Mouse (Mus musculus): ENCODE measurements around the gene Cdk11b.
"Not testable (repeated sequence)": the region's sequence is repeated elsewhere in the genome, so short reads cannot be mapped to it uniquely, and the experiment has no call there.

Cdk11b gene

GRCm38 (mm10) chr4:155605132-155605531, 19.5 kb upstream of the Cdk11b start:
- no peak for DNase-seq (ENCODE audit: low spot score in 2 of 2)

GRCm38 (mm10) chr4:155606825-155607224, 17.8 kb upstream of the Cdk11b start:
- DNase-seq (ENCODE audit: low spot score in 2 of 2): no peak

GRCm38 (mm10) chr4:155611860-155612259, 12.8 kb upstream of the Cdk11b start:
- no peak for DNase-seq (ENCODE audit: low spot score in 2 of 2)

GRCm38 (mm10) chr4:155613264-155613663, 11.4 kb upstream of the Cdk11b start:
- DNase-seq (ENCODE audit: low spot score in 2 of 2): no peak

- no peak for DNase-seq (ENCODE audit: low spot score in 2 of 2)
Measured at GRCm38 (mm10) chr4:155618321-155618720, 6.3 kb upstream of the Cdk11b start.

GRCm38 (mm10) chr4:155630267-155630666, 5.6 kb downstream of the Cdk11b start:
- DNase-seq (ENCODE audit: low spot score in 2 of 2): no peak

GRCm38 (mm10) chr4:155635766-155636499, 11.3 kb downstream of the Cdk11b start:
- DNase-seq (ENCODE audit: low spot score in 2 of 2): no peak

- DNase-seq (ENCODE audit: low spot score in 2 of 2): no peak
Measured at GRCm38 (mm10) chr4:155643531-155643930, 18.9 kb downstream of the Cdk11b start.

- not testable (repeated sequence) for DNase-seq (ENCODE audit: low spot score in 2 of 2)
Measured at GRCm38 (mm10) chr4:155645308-155645707, 20.7 kb downstream of the Cdk11b start, which contains the start of gene Gm10563. Gm10563 (minus strand) TSS chr4:155645408.

GRCm38 (mm10) chr4:155645721-155646120, 21.1 kb downstream of the Cdk11b start:
- DNase-seq (ENCODE audit: low spot score in 2 of 2): no peak

- peak in 1 of 2 experiments; percentile 59 for DNase-seq (ENCODE audit: low spot score in 2 of 2)
Measured at GRCm38 (mm10) chr4:155649355-155649754, 24.7 kb downstream of the Cdk11b start.

- peak; percentile 69 to 72 for DNase-seq (ENCODE audit: low spot score in 2 of 2)
Measured at GRCm38 (mm10) chr4:155651553-155652269, 27.1 kb downstream of the Cdk11b start.

GRCm38 (mm10) chr4:155652283-155653085, 27.8 kb downstream of the Cdk11b start:
- no peak for DNase-seq (ENCODE audit: low spot score in 2 of 2)

- DNase-seq (ENCODE audit: low spot score in 2 of 2): peak; percentile 75 to 81
Measured at GRCm38 (mm10) chr4:155653086-155653450, 28.4 kb downstream of the Cdk11b start, which contains the start of gene Mmp23. Mmp23 (minus strand) TSS chr4:155653384.

- DNase-seq (ENCODE audit: low spot score in 2 of 2): peak in 1 of 2 experiments; percentile 66
Measured at GRCm38 (mm10) chr4:155653451-155654182, 29.0 kb downstream of the Cdk11b start.

- DNase-seq (ENCODE audit: low spot score in 2 of 2): no peak
Measured at GRCm38 (mm10) chr4:155654183-155654455, 29.5 kb downstream of the Cdk11b start.

GRCm38 (mm10) chr4:155654456-155655298, 30.0 kb downstream of the Cdk11b start:
- peak; percentile 67 to 73 for DNase-seq (ENCODE audit: low spot score in 2 of 2)

GRCm38 (mm10) chr4:155656214-155656751, 31.6 kb downstream of the Cdk11b start:
- DNase-seq (ENCODE audit: low spot score in 2 of 2): no peak

GRCm38 (mm10) chr4:155658961-155659360, 34.3 kb downstream of the Cdk11b start:
- DNase-seq (ENCODE audit: low spot score in 2 of 2): no peak

- DNase-seq (ENCODE audit: low spot score in 2 of 2): peak in 1 of 2 experiments; percentile 69
Measured at GRCm38 (mm10) chr4:155660641-155661040, 36.0 kb downstream of the Cdk11b start.
